Mouse (Mus musculus): Measurements from ENCODE around the gene Arhgap40. TPM values are rescaled to one million over a fixed set of nuclear protein-coding genes. Genes with fewer than 3 reads are reported as not detected.

Gene Arhgap40
- total RNA-seq, 1 experiment from 2014 or later, result not detected

GRCm38 (mm10) chr2:158595103-158595502 lies 82.5 kb downstream of the Arhgap40 start:
- no peak for ATAC-seq (ENCODE audit: extremely low read depth, insufficient number of reproducible peaks, low FRiP score, poor library complexity, severe bottlenecking)

- no peak for ATAC-seq (ENCODE audit: extremely low read depth, insufficient number of reproducible peaks, low FRiP score, poor library complexity, severe bottlenecking)
Measured at GRCm38 (mm10) chr2:158595577-158595976, 83.0 kb downstream of the Arhgap40 start.

DNA sequence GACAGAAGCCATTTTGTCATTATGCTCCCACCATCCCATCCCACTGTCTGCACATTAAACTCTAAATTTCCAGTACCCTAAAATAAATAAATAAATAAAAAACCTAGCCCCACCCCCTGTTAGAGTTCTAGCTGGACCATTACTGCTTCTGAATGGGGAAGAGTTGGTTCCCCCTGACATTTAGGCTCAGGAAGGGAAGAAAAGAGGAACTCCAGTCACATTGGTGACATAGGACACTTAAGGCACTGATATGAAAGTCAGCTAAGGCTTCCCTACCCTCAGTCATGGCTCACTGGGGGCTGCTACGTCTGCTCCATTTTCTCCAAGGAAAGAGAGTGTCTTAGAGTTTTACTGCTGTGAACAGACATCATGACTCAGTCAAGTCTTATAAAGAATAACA lies 84.2 kb downstream of the Arhgap40 start:
- no peak for ATAC-seq (ENCODE audit: extremely low read depth, insufficient number of reproducible peaks, low FRiP score, poor library complexity, severe bottlenecking)

Other genes with a start within 250 kb of the Arhgap40 start
- gene Lbp, start 206.3 kb upstream of the Arhgap40 start, total RNA-seq (2017), result 1.2 and 2.6 TPM in 2 replicates
- gene Snhg11, start 137.2 kb upstream of the Arhgap40 start, total RNA-seq (2017), result not detected in 2 replicates
- gene Ralgapb, start 102.9 kb upstream of the Arhgap40 start, total RNA-seq (2017), result 71.7 and 86.1 TPM in 2 replicates
- gene Adig, start 10.2 kb upstream of the Arhgap40 start, total RNA-seq (2017), result not detected in 2 replicates
- not detected in 2 replicates for gene Slc32a1, start 98.0 kb downstream of the Arhgap40 start, total RNA-seq (2017)
- 29.6 and 32.8 TPM in 2 replicates for gene Actr5, start 112.1 kb downstream of the Arhgap40 start, total RNA-seq (2017)
- 51.2 and 52.0 TPM in 2 replicates for gene Ppp1r16b, start 152.6 kb downstream of the Arhgap40 start, total RNA-seq (2017)